In the genomic region with DNA sequence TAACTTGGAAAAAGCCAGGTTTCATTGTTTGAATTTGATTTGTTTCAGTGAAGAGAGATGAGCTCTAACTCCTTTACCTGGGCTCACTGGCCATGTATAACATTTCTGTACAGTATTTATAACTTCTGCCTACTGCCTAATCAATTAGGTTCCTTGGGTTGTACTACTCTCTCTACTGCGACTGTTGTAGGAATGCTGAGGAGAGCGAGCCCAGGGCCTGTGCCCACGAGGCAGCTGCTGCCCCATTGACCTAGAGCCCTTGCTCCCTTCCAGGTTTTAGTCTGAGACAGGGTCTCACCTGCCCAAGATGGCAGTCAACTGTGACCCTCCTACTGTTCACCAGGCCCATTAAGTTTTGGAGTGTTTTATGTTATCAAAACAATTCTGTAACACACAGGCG, we compare ENCODE assay signal across 34 mouse cellular contexts.
"Had no signal": no experiment of that assay in that cellular context is flagged by ENCODE, and none has a peak within 500 bp of the region (broad histone marks: within the 10 kb centered on the region; RNA-seq: fewer than 3 reads in every experiment).

No protein-coding gene starts in this region.

- H3K27ac ChIP-seq: heart, embryonic 10.5 days; heart, embryonic 13.5 days; heart, embryonic 15.5 days; hindbrain, embryonic 10.5 days; hindbrain, embryonic 12.5 days; hindbrain, embryonic 13.5 days; hindbrain, embryonic 14.5 days; hindbrain, embryonic 15.5 days; hindbrain, postnatal 0 days; intestine, embryonic 15.5 days; kidney, embryonic 15.5 days; kidney, postnatal 0 days; layer of hippocampus, adult 2 months had no signal

- ATAC-seq: hindbrain, embryonic 16.5 days; hindbrain, postnatal 0 days; inflammation-experienced regulatory T-cells, adult 6 months; intestine, embryonic 15.5 days; intestine, embryonic 16.5 days; intestine, postnatal 0 days had no signal

- H3K27me3 ChIP-seq: heart, embryonic 12.5 days; heart, embryonic 13.5 days; heart, embryonic 15.5 days; hindbrain, embryonic 12.5 days; hindbrain, embryonic 13.5 days; hindbrain, embryonic 15.5 days; intestine, embryonic 15.5 days; kidney, embryonic 15.5 days had no signal

- H3K4me3 ChIP-seq: heart, embryonic 10.5 days; heart, embryonic 12.5 days; heart, embryonic 13.5 days; heart, embryonic 15.5 days; hindbrain, embryonic 10.5 days; hindbrain, embryonic 12.5 days; hindbrain, embryonic 13.5 days; hindbrain, embryonic 15.5 days; intestine, embryonic 15.5 days; kidney, embryonic 15.5 days; layer of hippocampus, adult 2 months had no signal

- H3K4me2 ChIP-seq: heart, embryonic 11.5 days; heart, embryonic 12.5 days; heart, embryonic 13.5 days; heart, embryonic 15.5 days; hindbrain, embryonic 12.5 days; hindbrain, embryonic 13.5 days; hindbrain, embryonic 14.5 days; hindbrain, embryonic 15.5 days; intestine, embryonic 15.5 days; kidney, embryonic 15.5 days had no signal

- H3K9ac ChIP-seq: heart, embryonic 12.5 days; heart, embryonic 13.5 days; heart, embryonic 15.5 days; hindbrain, embryonic 12.5 days; hindbrain, embryonic 13.5 days; hindbrain, embryonic 14.5 days; hindbrain, embryonic 15.5 days; intestine, embryonic 15.5 days; kidney, embryonic 15.5 days had no signal

- H3K4me1 ChIP-seq: heart, embryonic 10.5 days; heart, embryonic 12.5 days; heart, embryonic 13.5 days; heart, embryonic 15.5 days; hindbrain, embryonic 10.5 days; hindbrain, embryonic 12.5 days; hindbrain, embryonic 13.5 days; hindbrain, embryonic 15.5 days; intestine, embryonic 15.5 days; kidney, embryonic 15.5 days had no signal

- H3K9me3 ChIP-seq: heart, embryonic 10.5 days; heart, embryonic 12.5 days; heart, embryonic 13.5 days; heart, embryonic 15.5 days; hindbrain, embryonic 10.5 days; hindbrain, embryonic 12.5 days; hindbrain, embryonic 13.5 days; hindbrain, embryonic 15.5 days; intestine, embryonic 15.5 days; kidney, embryonic 15.5 days had no signal

- DNase-seq: heart, postnatal 10 days; heart, postnatal 14 days; heart, postnatal 4 days; kidney, adult 11 months; kidney, adult 18-20 months; kidney, adult 2 months; kidney, adult 8-10 months; kidney, adult 9 months; kidney, postnatal 10 days; kidney, postnatal 14 days; kidney, postnatal 25 days; kidney, postnatal 36 days; kidney, postnatal 4 days; layer of hippocampus, adult 9-11 months; layer of hippocampus, postnatal 36 days had no signal
